Comparison of ENCODE assay signal across 12 mouse cellular contexts in the genomic region with DNA sequence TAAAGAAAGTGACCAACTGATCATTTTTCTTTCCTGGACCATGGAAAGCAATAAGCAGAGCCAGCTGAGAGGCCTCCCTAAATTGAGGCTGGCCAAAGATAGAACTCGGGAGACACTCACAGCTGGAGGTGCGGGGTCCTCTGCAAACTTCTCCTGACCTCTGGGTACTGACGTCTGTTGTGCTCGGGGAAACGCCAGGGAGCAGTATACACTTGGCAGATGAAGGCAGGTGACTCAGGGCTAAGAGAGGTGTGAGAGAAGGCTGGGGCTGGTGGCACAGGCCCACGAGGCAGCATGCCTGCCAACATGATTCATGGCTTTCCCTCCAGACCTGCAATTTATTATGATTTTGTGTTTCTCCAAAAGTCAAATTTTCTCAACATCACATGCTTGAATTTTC.
DNase-seq lines count a peak whose midpoint lies in the region; TF ChIP-seq lines count a peak whose summit lies in the region.
"Had no signal": no experiment of that assay in that cellular context is flagged by ENCODE, and none has a peak within 500 bp of the region (broad histone marks: within the 10 kb centered on the region; RNA-seq: fewer than 3 reads in every experiment).

No protein-coding gene starts in this region.

- intact Hi-C loops in left cerebral cortex, postnatal 36 days (cut with DNase I): no loop called here
- intact Hi-C loops in left cerebral cortex, postnatal 4 days (cut with DNase I): loop anchor here (10.0 kb wide), 1 partner anchor 341 kb away; no protein-coding TSS in a partner anchor
- intact Hi-C loops in heart, postnatal 36 days (cut with DNase I): no loop called here

- 11% methylated on average over 6 of the region's 6 CpGs for WGBS in cerebellum, adult 2 months
- WGBS in hindbrain, embryonic 10.5 days: 57% methylated on average over 6 of the region's 6 CpGs

- peak; percentile 53; the same call in 1 of the 2 replicates for TF ChIP-seq CTCF in cerebellum, adult 2 months (IDR thresholded peaks at IDR 0.05; ENCODE audit: borderline replicate concordance, insufficient read depth, low read depth, low read length)

- peaks cover 18% of the 10 kb centered on the region for H3K4me1 ChIP-seq in cerebellum, adult 2 months (ENCODE audit: control insufficient read depth, insufficient read depth, low read length)
- peaks cover 10% of the 10 kb centered on the region; the same call in 1 of the 2 replicates for H3K4me1 ChIP-seq in hindbrain, embryonic 10.5 days (replicated peaks)

- no peaks in the 10 kb centered on the region for H3K9me3 ChIP-seq in hindbrain, embryonic 10.5 days
- H3K9me3 ChIP-seq: limb, embryonic 15.5 days; midbrain, embryonic 10.5 days; neural tube, embryonic 12.5 days had no signal

- no peak for TF ChIP-seq POLR2A in cerebellum, adult 2 months (IDR thresholded peaks at IDR 0.05; ENCODE audit: borderline replicate concordance, insufficient read depth, low read length)

- H3K4me3 ChIP-seq in cerebellum, adult 2 months (replicated peaks; ENCODE audit: insufficient read depth, low read depth, low read length): no peak overlapping the region
- no peak overlapping the region for H3K4me3 ChIP-seq in hindbrain, embryonic 10.5 days
- H3K4me3 ChIP-seq: erythroblast, embryonic 14.5 days; limb, embryonic 15.5 days; midbrain, embryonic 10.5 days; neural tube, embryonic 12.5 days had no signal

- DNase-seq in adrenal gland, postnatal 14 days: peak; percentile 66
- no peak for DNase-seq in adrenal gland, postnatal 4 days (ENCODE audit: low spot score in 2 of 2)
- DNase-seq in left cerebral cortex, postnatal 36 days (ENCODE audit: low spot score in 2 of 2): peak; percentile 35 to 50
- DNase-seq in left cerebral cortex, postnatal 4 days: no peak
- DNase-seq in cerebellum, adult 2 months: peak; percentile 72 to 84
- peak; percentile 17 to 23 for DNase-seq in heart, postnatal 36 days
- no peak for DNase-seq in hindbrain, embryonic 10.5 days (ENCODE audit: low spot score)
- DNase-seq in embryo, embryonic 10 days (ENCODE audit: low spot score): no peak

- H3K27ac ChIP-seq in cerebellum, adult 2 months (ENCODE audit: insufficient read depth, low read length): no peak overlapping the region
- H3K27ac ChIP-seq in hindbrain, embryonic 10.5 days: no peak overlapping the region
- H3K27ac ChIP-seq: limb, embryonic 15.5 days; midbrain, embryonic 10.5 days; neural tube, embryonic 12.5 days had no signal

- no peaks in the 10 kb centered on the region for H3K36me3 ChIP-seq in hindbrain, embryonic 10.5 days
- H3K36me3 ChIP-seq: limb, embryonic 15.5 days; midbrain, embryonic 10.5 days; neural tube, embryonic 12.5 days had no signal

- no peaks in the 10 kb centered on the region for H3K27me3 ChIP-seq in cerebellum, adult 2 months (ENCODE audit: control insufficient read depth, insufficient read depth, low read length)
- no peaks in the 10 kb centered on the region for H3K27me3 ChIP-seq in hindbrain, embryonic 10.5 days (ENCODE audit: insufficient read depth, poor library complexity, severe bottlenecking)
- H3K27me3 ChIP-seq: limb, embryonic 15.5 days; neural tube, embryonic 12.5 days had no signal

Comparison
In these comparisons a context has a peak if more than half of its experiments do, and no peak if none do; other contexts are left out.
1. DNase-seq: peak in adrenal gland, postnatal 14 days (single experiment), left cerebral cortex, postnatal 36 days (2 of 2), cerebellum, adult 2 months (2 of 2) and heart, postnatal 36 days (2 of 2); none in adrenal gland, postnatal 4 days (0 of 2), left cerebral cortex, postnatal 4 days (single experiment), hindbrain, embryonic 10.5 days (single experiment) and embryo, embryonic 10 days (single experiment).